Mouse (Mus musculus) megakaryocyte, embryonic 14.5 days (primary cell): ENCODE data around the gene Platr17. TPM values are rescaled to one million over a fixed set of nuclear protein-coding genes. Genes with fewer than 3 reads are reported as not detected.
"Not testable (repeated sequence)": the region's sequence is repeated elsewhere in the genome, so short reads cannot be mapped to it uniquely, and the experiment has no call there.

Source experiments
- H3K27me3 ChIP-seq: replicated peaks from 2 replicates; pipeline ENCODE3; 2012; ENCODE audit warnings: inconsistent platforms
- H3K36me3 ChIP-seq: replicated peaks from 2 replicates; pipeline ENCODE3; 2012; ENCODE audit warnings: low read length, inconsistent platforms, mixed read lengths
- H3K4me1 ChIP-seq: 2 replicates; pipeline ENCODE4 v1.6.1; 2012; ENCODE audit warnings: inconsistent platforms
- H3K4me3 ChIP-seq: replicated peaks from 2 replicates; pipeline ENCODE3; 2012; ENCODE audit warnings: moderate library complexity, mild to moderate bottlenecking, inconsistent platforms
- H3K9me3 ChIP-seq: 2 replicates; pipeline ENCODE4 v1.6.1; 2012; ENCODE audit warnings: inconsistent platforms
- FLI1 ChIP-seq: IDR thresholded peaks from 2 replicates; pipeline ENCODE4 v1.6.1; 2012; ENCODE audit warnings: low read length, inconsistent platforms, mixed read lengths
- GATA1 ChIP-seq: IDR thresholded peaks from 3 replicates; pipeline ENCODE4 v1.6.1; 2012; ENCODE audit warnings: mixed read lengths, low read length, inconsistent platforms, borderline replicate concordance
- polyA plus RNA-seq: library from polyadenylated mRNA; stranded (reverse); fragments of >175 nt; gene quantifications from 2 replicates; pipeline ENCODE4 v1.2.3, GENCODE M21; 2012; ENCODE audit warnings: low replicate concordance; ENCODE audit not compliant: insufficient read depth

Platr17 gene
- polyA plus RNA-seq, 1 experiment, result not detected

DNA sequence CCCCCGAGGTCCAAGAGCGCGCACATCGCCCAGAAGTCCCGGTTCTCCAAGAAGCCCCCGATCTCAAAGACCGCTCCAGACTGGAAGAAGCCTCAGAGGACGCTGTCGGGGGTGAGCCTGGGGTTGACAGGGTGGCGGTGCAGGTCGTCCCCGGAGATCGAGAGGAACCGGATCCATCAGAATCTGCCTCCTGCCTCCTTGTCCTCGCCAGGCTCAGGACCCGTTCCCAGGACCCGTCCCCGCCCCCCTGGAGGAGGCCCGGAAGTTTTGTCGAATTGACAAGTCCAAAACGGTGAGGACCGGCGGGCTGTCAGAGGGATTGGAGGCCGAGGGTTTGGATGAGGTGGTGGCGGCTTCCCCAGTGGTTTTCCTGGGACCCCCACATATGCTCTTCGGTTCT lies 36.0 kb downstream of the Platr17 start:
- Histone ChIP-seq H3K27me3 (no peaks in the 10 kb centered on the region), H3K36me3 (peaks cover 64% of the 10 kb centered on the region), H3K4me1 (peaks cover 33% of the 10 kb centered on the region), H3K4me3 (peak overlapping the region; percentile 98), H3K9me3 (no peaks in the 10 kb centered on the region)
- no peak for TF ChIP-seq FLI1
- no peak for TF ChIP-seq GATA1

DNA sequence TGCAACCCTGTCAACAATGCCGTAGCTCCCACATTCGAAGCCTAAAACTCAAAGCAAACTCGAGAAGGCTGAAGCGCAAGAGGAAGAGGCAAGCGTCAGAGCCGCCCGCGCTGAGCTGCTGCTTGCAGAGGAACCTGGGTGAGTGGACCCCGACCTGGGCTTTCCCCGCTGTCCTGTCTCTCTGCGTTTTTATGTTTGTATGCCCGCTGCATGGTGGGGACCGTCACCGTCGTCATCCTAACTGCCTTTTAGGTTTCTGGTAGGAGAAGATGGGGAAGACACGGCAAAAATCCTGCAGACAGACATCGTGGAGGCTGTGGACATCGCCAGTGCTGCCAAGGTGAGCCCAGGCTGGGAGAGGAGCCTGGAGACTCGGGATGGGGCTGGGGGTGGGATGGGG lies 36.4 kb downstream of the Platr17 start:
- Histone ChIP-seq H3K4me1 (peaks cover 34% of the 10 kb centered on the region), H3K36me3 (peaks cover 66% of the 10 kb centered on the region), H3K9me3 (no peaks in the 10 kb centered on the region), H3K27me3 (no peaks in the 10 kb centered on the region), H3K4me3 (peak overlapping the region; percentile 98)
- TF ChIP-seq FLI1 (no peak), GATA1 (no peak)

GRCm38 (mm10) chr17:33943454-33943853 lies 38.5 kb downstream of the Platr17 start:
- Histone ChIP-seq H3K27me3 (no peaks in the 10 kb centered on the region), H3K4me3 (no peak overlapping the region), H3K9me3 (no peaks in the 10 kb centered on the region), H3K4me1 (peaks cover 48% of the 10 kb centered on the region), H3K36me3 (peaks cover 65% of the 10 kb centered on the region)
- no peak for TF ChIP-seq GATA1
- no peak for TF ChIP-seq FLI1

GRCm38 (mm10) chr17:33947430-33948089 lies 42.6 kb downstream of the Platr17 start:
- H3K4me3 ChIP-seq, result peak overlapping the region; percentile 24
- peaks cover 85% of the 10 kb centered on the region for H3K36me3 ChIP-seq
- TF ChIP-seq GATA1 (no peak), FLI1 (no peak)
- H3K27me3 ChIP-seq, result no peaks in the 10 kb centered on the region
- peaks cover 63% of the 10 kb centered on the region for H3K4me1 ChIP-seq
- H3K9me3 ChIP-seq, result no peaks in the 10 kb centered on the region

DNA sequence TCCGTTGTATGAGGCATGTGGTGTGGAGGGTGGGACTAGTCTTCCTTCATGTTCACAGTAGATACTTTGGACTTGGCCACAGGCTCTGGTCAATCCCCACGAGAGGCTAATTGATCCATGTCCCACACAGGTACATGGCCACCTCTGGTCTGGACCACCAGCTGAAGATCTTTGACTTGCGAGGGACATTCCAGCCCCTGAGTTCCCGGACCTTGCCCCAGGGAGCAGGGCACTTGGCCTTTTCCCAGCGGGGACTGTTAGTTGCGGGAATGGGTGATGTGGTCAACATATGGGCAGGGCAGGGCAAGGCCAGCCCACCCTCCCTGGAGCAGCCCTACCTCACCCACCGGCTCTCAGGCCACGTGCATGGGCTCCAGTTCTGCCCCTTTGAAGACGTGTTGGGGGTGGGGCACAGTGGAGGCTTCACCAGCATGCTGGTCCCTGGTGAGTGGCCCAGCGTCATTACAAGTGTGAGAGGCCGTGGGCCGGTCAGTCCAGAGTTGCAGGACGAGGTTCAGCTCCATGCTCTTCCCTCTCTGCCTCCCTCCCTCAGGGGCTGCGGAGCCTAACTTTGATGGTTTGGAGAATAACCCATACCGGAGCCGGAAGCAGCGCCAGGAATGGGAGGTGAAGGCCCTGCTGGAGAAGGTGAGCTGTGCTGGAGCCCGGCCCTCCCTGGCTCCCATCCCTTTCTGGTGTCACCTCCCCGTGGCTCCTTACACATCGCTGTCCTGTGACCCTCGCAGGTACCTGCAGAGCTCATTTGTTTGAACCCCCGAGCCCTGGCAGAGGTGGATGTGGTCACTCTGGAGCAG lies 43.4 kb downstream of the Platr17 start:
- H3K36me3 ChIP-seq, result peaks cover 86% of the 10 kb centered on the region
- no peaks in the 10 kb centered on the region for H3K27me3 ChIP-seq
- H3K9me3 ChIP-seq, result no peaks in the 10 kb centered on the region
- no peak for TF ChIP-seq FLI1
- no peak for TF ChIP-seq GATA1
- H3K4me3 ChIP-seq, result peak overlapping the region; percentile 38
- H3K4me1 ChIP-seq, result peaks cover 66% of the 10 kb centered on the region

- Histone ChIP-seq H3K36me3 (peaks cover 84% of the 10 kb centered on the region), H3K4me3 (no peak overlapping the region)
- TF ChIP-seq FLI1 (no peak), GATA1 (no peak)
Observed at GRCm38 (mm10) chr17:33948905-33949537, 44.1 kb downstream of the Platr17 start.

GRCm38 (mm10) chr17:33950131-33950625 lies 45.2 kb downstream of the Platr17 start:
- peaks cover 80% of the 10 kb centered on the region for H3K36me3 ChIP-seq

More at GRCm38 (mm10) chr17:33948905-33949537, 44.1 kb downstream of the Platr17 start:
- H3K4me1 ChIP-seq, result peaks cover 67% of the 10 kb centered on the region
- no peaks in the 10 kb centered on the region for H3K27me3 ChIP-seq
- H3K9me3 ChIP-seq, result no peaks in the 10 kb centered on the region

GRCm38 (mm10) chr17:33951021-33951946 lies 46.3 kb downstream of the Platr17 start, which contains the start of gene B3galt4:
B3galt4 (minus strand) TSS chr17:33951488.
- Histone ChIP-seq H3K9me3 (no peaks in the 10 kb centered on the region), H3K4me3 (peak within 1 kb of the TSS; percentile 99), H3K27me3 (no peaks in the 10 kb centered on the region), H3K4me1 (peaks cover 75% of the 10 kb centered on the region), H3K36me3 (peaks cover 71% of the 10 kb centered on the region)
- TF ChIP-seq GATA1, result no peak
- no peak for TF ChIP-seq FLI1

More at GRCm38 (mm10) chr17:33950131-33950625, 45.2 kb downstream of the Platr17 start:
- Histone ChIP-seq H3K4me1 (peaks cover 75% of the 10 kb centered on the region), H3K27me3 (no peaks in the 10 kb centered on the region), H3K4me3 (peak overlapping the region; percentile 99), H3K9me3 (no peaks in the 10 kb centered on the region)
- no peak for TF ChIP-seq GATA1
- no peak for TF ChIP-seq FLI1

DNA sequence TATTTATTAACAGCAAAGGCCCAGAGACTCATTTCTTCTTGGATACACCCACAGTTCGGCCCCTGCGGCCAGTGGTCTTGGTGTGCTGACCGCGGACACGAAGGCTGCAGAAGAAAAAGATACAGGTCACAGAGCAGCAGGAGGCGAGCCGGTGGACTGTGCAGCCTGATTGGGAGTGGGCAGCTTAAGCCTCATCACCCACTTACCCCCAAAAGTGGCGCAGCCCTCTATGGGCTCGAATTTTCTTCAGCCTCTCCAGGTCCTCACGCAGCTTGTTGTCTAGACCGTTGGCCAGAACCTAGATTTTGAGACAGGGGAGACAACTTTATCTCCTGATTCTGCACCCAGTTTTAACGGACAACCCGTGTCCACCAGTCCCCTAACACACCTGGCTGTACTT lies 47.1 kb downstream of the Platr17 start:
- peak overlapping the region; percentile 99 for H3K4me3 ChIP-seq
- H3K36me3 ChIP-seq, result peaks cover 65% of the 10 kb centered on the region
- peaks cover 78% of the 10 kb centered on the region for H3K4me1 ChIP-seq

More for the DNA sequence above, 47.1 kb downstream of the Platr17 start:
- not testable (repeated sequence) for H3K9me3 ChIP-seq, H3K27me3 ChIP-seq
